Mouse (Mus musculus) thymus, adult 2 months (tissue): ENCODE measurements around the gene Syngr1.

Experiments
- CTCF ChIP-seq: fragments of 200-500 bp; IDR thresholded peaks from 2 replicates; pipeline ENCODE4 v1.5.1; 2012; ENCODE audit warnings: mild to moderate bottlenecking, control low read depth, low read length, moderate library complexity, borderline replicate concordance; ENCODE audit not compliant: control insufficient read depth, poor library complexity, insufficient read depth; ENCODE audit errors: extremely low read depth
- POLR2A ChIP-seq: fragments of 200-500 bp; IDR thresholded peaks from 2 replicates; pipeline ENCODE4 v1.6.1; 2012; ENCODE audit warnings: mild to moderate bottlenecking, low read length, control low read depth, moderate library complexity; ENCODE audit not compliant: control insufficient read depth, poor library complexity, insufficient read depth; ENCODE audit errors: extremely low read depth

DNA sequence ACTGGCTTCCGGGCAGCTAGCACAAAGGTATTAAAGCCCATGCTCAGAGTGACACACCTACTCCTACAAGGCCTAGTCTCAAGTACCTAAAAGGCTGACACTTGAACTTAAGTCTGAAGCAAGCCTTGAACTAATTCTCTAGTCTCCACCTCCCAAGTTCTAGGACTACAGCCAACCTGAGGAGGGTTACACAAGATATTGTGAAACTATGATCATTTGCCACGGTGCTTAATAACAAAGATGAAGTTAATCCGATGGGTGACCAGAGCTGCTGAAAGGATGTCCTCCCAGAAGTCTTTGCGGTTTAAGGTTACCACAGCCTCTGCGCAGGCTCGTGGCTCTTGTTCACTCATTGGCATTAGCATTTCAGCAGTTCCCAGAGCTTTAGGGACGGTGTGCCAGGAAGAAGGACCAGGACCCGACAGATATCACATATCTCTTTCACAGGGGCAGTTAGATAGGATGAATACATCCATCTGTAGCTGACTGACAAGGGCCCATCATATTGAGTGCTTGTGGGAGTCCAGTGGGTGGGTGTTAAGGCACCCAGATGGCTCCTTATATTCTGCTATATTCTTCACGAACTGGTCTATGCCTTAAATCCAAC lies 3.6 kb upstream of the Syngr1 start:
- TF ChIP-seq CTCF: no peak
- TF ChIP-seq POLR2A: no peak
